Mouse (Mus musculus): Measurements from ENCODE around the gene Hspa8. TPM values are rescaled to one million over a fixed set of nuclear protein-coding genes. Genes with fewer than 3 reads are reported as not detected.

Hspa8 gene
- polyA plus RNA-seq (2015; fragmentation: Nextera tagmentation; extraction: Ambion mirVana) = 2,873 and 3,000 TPM in 2 replicates

DNA sequence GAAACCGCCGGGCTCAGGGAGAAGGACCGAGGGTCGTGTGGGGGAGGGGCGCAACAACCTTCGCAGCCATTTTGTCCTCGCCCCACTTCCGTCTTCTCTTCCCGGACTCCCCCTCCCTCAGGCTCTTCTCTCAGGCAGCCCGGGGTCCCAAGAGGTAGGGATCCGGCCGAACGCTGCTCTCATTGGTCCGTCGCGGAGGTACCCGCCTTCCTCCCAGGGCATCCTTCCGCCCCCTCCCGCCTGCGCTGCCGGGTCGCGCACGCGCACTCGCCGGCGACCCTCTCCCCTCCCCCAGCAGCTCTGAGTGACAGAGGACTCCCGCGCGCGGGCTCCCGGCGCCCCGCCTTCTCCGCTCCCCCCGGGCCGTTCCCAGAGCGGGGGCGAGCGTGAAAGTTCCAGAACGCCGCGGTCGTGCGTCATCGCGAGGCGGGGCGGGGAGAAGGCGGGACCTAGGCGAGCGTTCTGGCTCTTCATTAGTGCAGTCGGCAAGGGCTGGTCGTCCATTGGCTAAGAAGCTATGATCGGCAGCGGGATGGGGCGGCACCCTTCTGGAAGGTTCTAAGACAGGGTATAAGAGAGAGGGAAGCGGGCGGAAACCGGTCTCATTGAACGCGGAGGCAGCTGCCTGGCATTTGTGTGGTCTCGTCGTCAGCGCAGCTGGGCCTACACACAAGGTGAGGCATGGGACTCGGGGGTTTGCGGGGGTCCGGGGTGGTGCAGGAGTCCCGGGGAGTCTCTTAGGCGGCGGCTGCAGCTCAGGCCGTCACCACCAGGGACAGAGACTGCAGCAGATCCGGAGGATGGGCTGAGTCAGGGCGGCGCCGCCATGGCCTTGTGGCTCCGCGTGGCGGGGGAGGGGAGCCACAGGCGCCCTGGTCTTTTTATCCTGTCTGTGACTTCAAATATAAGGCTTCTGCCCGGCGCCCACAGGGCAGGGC lies at the start of gene Hspa8:
TSS of gene Hspa8 (plus strand) at position 310 of the 938 bp plus-strand sequence.
- H3K4me2 ChIP-seq = peak within 1 kb of the TSS; percentile 73
- under 1% methylated on average over 81 of the region's 83 CpGs for WGBS
- peak; percentile 97 for ATAC-seq (replicated peaks; ENCODE audit: low FRiP score)

DNA sequence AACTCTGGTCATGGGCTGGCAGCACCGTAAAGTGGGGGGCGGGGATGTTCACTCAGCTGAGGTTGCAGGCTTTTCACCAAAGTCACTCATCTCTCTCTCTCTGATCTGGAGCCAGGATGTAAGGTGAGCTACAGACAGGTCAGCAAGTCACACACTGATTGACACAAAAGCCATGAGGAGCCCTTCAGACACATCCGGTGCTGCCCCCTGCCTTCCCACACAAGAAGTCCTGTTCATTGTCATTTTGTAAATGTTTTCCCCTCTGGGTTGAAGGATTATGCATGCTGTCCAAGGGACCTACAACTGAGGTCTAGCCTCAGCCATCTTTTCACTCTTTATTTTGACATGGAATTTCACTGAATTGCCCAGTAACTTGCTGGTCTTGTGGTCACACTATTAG lies 49.0 kb upstream of the Hspa8 start:
- Histone ChIP-seq H3K4me3 (replicated peaks) (no peak overlapping the region), H3K36me3 (no peaks in the 10 kb centered on the region), H3K9ac (no peak overlapping the region), H3K4me1 (peaks cover 23% of the 10 kb centered on the region), H3K9me3 (replicated peaks) (no peaks in the 10 kb centered on the region), H3K27ac (no peak overlapping the region), H3K4me2 (no peak overlapping the region), H3K27me3 (no peaks in the 10 kb centered on the region)
- 0 out of 2 replicates have a peak, but pooled peaks have one; percentile 50 for ATAC-seq (replicated peaks; ENCODE audit: low FRiP score)
- 39% methylated on average over 3 of the region's 3 CpGs for WGBS

More for the DNA sequence above, at the start of gene Hspa8:
- H3K27ac ChIP-seq = peak within 1 kb of the TSS; percentile 98
- no peaks in the 10 kb centered on the region for H3K9me3 ChIP-seq (replicated peaks)
- peak within 1 kb of the TSS; percentile 98 for H3K9ac ChIP-seq
- peaks cover 39% of the 10 kb centered on the region for H3K4me1 ChIP-seq
- H3K4me3 ChIP-seq (replicated peaks) = peak within 1 kb of the TSS; percentile 84
- H3K36me3 ChIP-seq = peaks cover 35% of the 10 kb centered on the region
- no peaks in the 10 kb centered on the region for H3K27me3 ChIP-seq

GRCm38 (mm10) chr9:40756401-40756800 lies 44.4 kb upstream of the Hspa8 start:
- ATAC-seq (replicated peaks; ENCODE audit: low FRiP score) = no peak
- Histone ChIP-seq H3K4me3 (replicated peaks) (no peak overlapping the region), H3K9ac (no peak overlapping the region), H3K36me3 (no peaks in the 10 kb centered on the region), H3K9me3 (replicated peaks) (no peaks in the 10 kb centered on the region), H3K27ac (no peak overlapping the region), H3K4me2 (peak overlapping the region; percentile 65), H3K27me3 (no peaks in the 10 kb centered on the region), H3K4me1 (peaks cover 26% of the 10 kb centered on the region)
- 19% methylated on average over 4 of the region's 4 CpGs for WGBS

DNA sequence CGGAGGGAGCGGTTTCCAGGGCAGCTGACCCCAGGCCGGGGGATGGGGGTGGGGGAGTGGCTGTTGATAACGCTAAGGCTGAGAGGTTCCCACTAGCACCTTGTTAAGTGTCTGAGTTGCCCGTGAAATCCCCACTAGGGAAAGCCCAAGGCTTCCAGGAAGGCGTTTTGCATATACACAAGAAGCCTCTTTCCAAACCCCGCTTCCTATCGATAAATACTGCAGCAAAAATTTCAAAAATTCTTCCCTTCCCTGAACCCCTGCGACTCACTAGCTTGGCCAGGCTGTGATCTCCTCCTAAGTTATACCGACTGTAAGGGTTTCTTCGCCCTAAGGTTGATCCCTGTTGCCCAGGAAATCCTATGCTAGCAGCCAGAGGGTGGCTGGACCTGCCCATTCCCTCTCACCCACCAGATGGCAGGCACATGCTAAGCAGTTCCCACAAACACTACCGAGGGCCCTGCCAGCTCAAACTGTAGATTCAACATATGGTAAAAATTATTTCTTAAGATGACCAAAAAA lies 43.6 kb upstream of the Hspa8 start:
- no peaks in the 10 kb centered on the region for H3K36me3 ChIP-seq
- peak; percentile 86 for ATAC-seq (replicated peaks; ENCODE audit: low FRiP score)
- H3K9ac ChIP-seq = peak overlapping the region; percentile 18; the same call in 1 of the 2 replicates
- peak overlapping the region; percentile 65 for H3K4me2 ChIP-seq
- peak overlapping the region; percentile 14; the same call in 1 of the 2 replicates for H3K27ac ChIP-seq
- no peaks in the 10 kb centered on the region for H3K9me3 ChIP-seq (replicated peaks)
- peak overlapping the region; percentile 36 for H3K4me3 ChIP-seq (replicated peaks)
- H3K4me1 ChIP-seq = peaks cover 18% of the 10 kb centered on the region
- 20% methylated on average over 12 of the region's 12 CpGs for WGBS
- no peaks in the 10 kb centered on the region for H3K27me3 ChIP-seq

GRCm38 (mm10) chr9:40757685-40758270 lies 43.0 kb upstream of the Hspa8 start:
- no peak overlapping the region for H3K9ac ChIP-seq
- peaks cover 18% of the 10 kb centered on the region for H3K4me1 ChIP-seq
- no peaks in the 10 kb centered on the region for H3K36me3 ChIP-seq
- H3K27ac ChIP-seq = peak overlapping the region; percentile 14
- H3K9me3 ChIP-seq (replicated peaks) = no peaks in the 10 kb centered on the region
- 10% methylated on average over 22 of the region's 22 CpGs for WGBS
- peak overlapping the region; percentile 36 for H3K4me3 ChIP-seq (replicated peaks)
- peak overlapping the region; percentile 65 for H3K4me2 ChIP-seq
- no peaks in the 10 kb centered on the region for H3K27me3 ChIP-seq
- ATAC-seq (replicated peaks; ENCODE audit: low FRiP score) = peak; percentile 90

- WGBS = 87% methylated on average over 6 of the region's 6 CpGs
- Histone ChIP-seq H3K36me3 (peaks cover 18% of the 10 kb centered on the region), H3K27ac (no peak overlapping the region), H3K4me3 (replicated peaks) (no peak overlapping the region), H3K9me3 (replicated peaks) (no peaks in the 10 kb centered on the region), H3K27me3 (no peaks in the 10 kb centered on the region), H3K4me2 (no peak overlapping the region), H3K9ac (no peak overlapping the region), H3K4me1 (peaks cover 8% of the 10 kb centered on the region)
- no peak for ATAC-seq (replicated peaks; ENCODE audit: low FRiP score)
Measured at GRCm38 (mm10) chr9:40762354-40762753, 38.4 kb upstream of the Hspa8 start.

GRCm38 (mm10) chr9:40764887-40765580 lies 35.8 kb upstream of the Hspa8 start:
- no peak overlapping the region for H3K9ac ChIP-seq
- H3K36me3 ChIP-seq = peaks cover 18% of the 10 kb centered on the region
- 76% methylated on average over 9 of the region's 9 CpGs for WGBS
- H3K27me3 ChIP-seq = no peaks in the 10 kb centered on the region
- H3K27ac ChIP-seq = no peak overlapping the region
- H3K4me2 ChIP-seq = no peak overlapping the region
- no peak overlapping the region for H3K4me3 ChIP-seq (replicated peaks)
- no peak for ATAC-seq (replicated peaks; ENCODE audit: low FRiP score)
- 0 out of 2 replicates have a peak, but pooled peaks cover under 1% of the 10 kb centered on the region for H3K4me1 ChIP-seq
- H3K9me3 ChIP-seq (replicated peaks) = no peaks in the 10 kb centered on the region

GRCm38 (mm10) chr9:40765581-40765940 lies 35.2 kb upstream of the Hspa8 start:
- no peaks in the 10 kb centered on the region for H3K9me3 ChIP-seq (replicated peaks)
- H3K27ac ChIP-seq = no peak overlapping the region
- H3K4me2 ChIP-seq = no peak overlapping the region
- WGBS = 60% methylated on average over 12 of the region's 12 CpGs
- 0 out of 2 replicates have a peak, but pooled peaks cover 3% of the 10 kb centered on the region for H3K4me1 ChIP-seq
- no peak overlapping the region for H3K9ac ChIP-seq
- H3K4me3 ChIP-seq (replicated peaks) = no peak overlapping the region
- H3K36me3 ChIP-seq = peaks cover 18% of the 10 kb centered on the region
- no peak for ATAC-seq (replicated peaks; ENCODE audit: low FRiP score)
- H3K27me3 ChIP-seq = no peaks in the 10 kb centered on the region

DNA sequence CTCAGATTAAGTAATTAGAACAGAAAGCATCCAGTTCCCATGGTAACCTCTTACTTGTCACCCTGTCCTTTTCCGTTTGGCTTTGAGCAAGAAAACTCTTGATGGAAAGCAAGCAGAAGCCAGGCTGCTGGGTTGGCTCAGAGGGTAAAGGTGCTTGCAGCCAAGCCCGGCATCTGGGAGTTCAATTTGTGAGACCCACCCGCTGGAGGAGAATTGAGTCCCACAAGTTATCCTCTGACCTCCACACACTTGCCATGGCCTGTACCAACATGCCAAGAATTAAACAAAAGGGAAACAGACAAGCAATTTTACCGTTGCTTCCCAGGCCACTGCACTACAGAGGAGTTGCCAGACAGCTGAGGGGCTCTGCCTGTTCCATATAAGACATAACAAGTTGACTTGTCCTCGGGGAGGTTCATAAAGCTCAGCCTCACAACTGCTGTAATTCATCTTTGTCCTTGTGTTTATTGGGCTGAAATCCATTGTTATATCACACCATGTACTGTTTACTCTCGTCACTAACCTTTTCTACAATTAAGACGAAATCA lies 34.7 kb upstream of the Hspa8 start:
- 73% methylated on average over 7 of the region's 7 CpGs for WGBS
- peaks cover 18% of the 10 kb centered on the region for H3K36me3 ChIP-seq
- no peaks in the 10 kb centered on the region for H3K27me3 ChIP-seq
- H3K4me1 ChIP-seq = 0 out of 2 replicates have a peak, but pooled peaks cover 3% of the 10 kb centered on the region
- no peak for ATAC-seq (replicated peaks; ENCODE audit: low FRiP score)
- no peak overlapping the region for H3K4me2 ChIP-seq
- H3K9ac ChIP-seq = no peak overlapping the region
- H3K4me3 ChIP-seq (replicated peaks) = no peak overlapping the region
- no peaks in the 10 kb centered on the region for H3K9me3 ChIP-seq (replicated peaks)
- no peak overlapping the region for H3K27ac ChIP-seq

DNA sequence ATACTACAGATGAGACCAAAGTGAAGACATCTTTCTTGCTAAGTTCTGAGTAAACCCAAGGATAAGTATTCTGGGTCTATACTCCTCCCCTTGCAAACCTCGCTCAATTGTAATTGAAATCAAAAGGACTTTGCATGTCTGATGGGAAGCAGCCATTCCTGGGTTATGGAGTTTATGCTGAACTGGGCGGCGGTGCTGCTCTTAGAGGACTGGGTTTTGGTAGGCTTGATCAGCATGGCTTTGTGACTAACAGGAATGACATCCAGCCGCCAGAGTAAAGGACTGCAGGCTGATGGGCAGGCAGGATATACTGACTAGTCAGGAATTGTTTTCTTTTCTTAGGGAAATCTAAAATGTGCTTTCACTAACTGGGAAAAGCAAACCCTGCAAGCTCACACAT lies 32.8 kb upstream of the Hspa8 start:
- H3K4me1 ChIP-seq = peaks cover 13% of the 10 kb centered on the region
- H3K4me2 ChIP-seq = no peak overlapping the region
- no peak overlapping the region for H3K9ac ChIP-seq
- H3K27ac ChIP-seq = no peak overlapping the region
- ATAC-seq (replicated peaks; ENCODE audit: low FRiP score) = no peak
- no peaks in the 10 kb centered on the region for H3K27me3 ChIP-seq
- no peaks in the 10 kb centered on the region for H3K9me3 ChIP-seq (replicated peaks)
- H3K4me3 ChIP-seq (replicated peaks) = no peak overlapping the region
- H3K36me3 ChIP-seq = peaks cover 18% of the 10 kb centered on the region
- WGBS = 84% methylated on average over 4 of the region's 4 CpGs

DNA sequence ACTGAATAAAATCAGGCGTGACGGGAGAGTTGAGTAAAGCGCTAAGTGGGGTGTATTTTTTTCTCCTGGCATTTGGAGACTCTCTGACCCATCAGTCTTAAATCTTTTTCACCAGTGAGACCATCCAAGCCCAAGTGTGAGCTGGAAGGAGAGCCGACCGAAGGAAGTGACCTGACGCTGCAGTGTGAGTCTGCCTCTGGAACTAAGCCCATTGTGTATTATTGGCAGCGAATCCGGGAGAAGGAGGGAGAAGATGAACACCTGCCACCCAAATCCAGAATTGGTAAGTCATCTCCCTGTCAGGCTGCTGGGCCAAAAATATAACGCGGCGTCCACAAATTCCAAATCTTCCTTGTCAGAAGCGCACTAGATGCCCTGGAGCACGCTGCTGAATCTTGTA lies 28.5 kb upstream of the Hspa8 start:
- no peak overlapping the region for H3K9ac ChIP-seq
- no peak overlapping the region for H3K4me3 ChIP-seq (replicated peaks)
- ATAC-seq (replicated peaks; ENCODE audit: low FRiP score) = no peak
- H3K4me1 ChIP-seq = peaks cover 23% of the 10 kb centered on the region
- H3K27ac ChIP-seq = 0 out of 2 replicates have a peak overlapping the region, but pooled peaks have one; percentile 18
- H3K36me3 ChIP-seq = peaks cover 12% of the 10 kb centered on the region; the same call in 1 of the 2 replicates
- 53% methylated on average over 13 of the region's 13 CpGs for WGBS
- H3K27me3 ChIP-seq = no peaks in the 10 kb centered on the region
- H3K4me2 ChIP-seq = no peak overlapping the region
- no peaks in the 10 kb centered on the region for H3K9me3 ChIP-seq (replicated peaks)
